Mouse (Mus musculus): ENCODE data around the gene Eef1a2. TPM values are rescaled to one million over a fixed set of nuclear protein-coding genes. Genes with fewer than 3 reads are reported as not detected.

The Eef1a2 gene
- total RNA-seq, 2 experiments from 2014 or later = 1,322 to 1,385 TPM

GRCm38 (mm10) chr2:181139641-181140193, 17.1 kb downstream of the Eef1a2 start:
- no peak for DNase-seq (ENCODE audit: low spot score in 2 of 2)
- intact Hi-C loops (cut with DNase I) = no loop called here

- DNase-seq (ENCODE audit: low spot score in 2 of 2) = no peak
- intact Hi-C loops (cut with DNase I) = no loop called here
Observed at GRCm38 (mm10) chr2:181136934-181137333, 19.9 kb downstream of the Eef1a2 start.

- intact Hi-C loops (cut with DNase I) = loop anchor here (2.0 kb wide), 1 partner anchor 21 kb away; the partner anchor contains the start of gene Eef1a2
- DNase-seq (ENCODE audit: low spot score in 2 of 2) = no peak
Observed at GRCm38 (mm10) chr2:181135446-181135818, 21.4 kb downstream of the Eef1a2 start.

GRCm38 (mm10) chr2:181134591-181135445, 22.0 kb downstream of the Eef1a2 start, which contains the start of gene Kcnq2:
Kcnq2 (minus strand) TSS chr2:181135300.
- intact Hi-C loops (cut with DNase I) = loop anchor here (2.0 kb wide), 1 partner anchor 22 kb away; the partner anchor contains the start of gene Eef1a2
- no peak for DNase-seq (ENCODE audit: low spot score in 2 of 2)

GRCm38 (mm10) chr2:181133837-181134590, 22.8 kb downstream of the Eef1a2 start:
- DNase-seq (ENCODE audit: low spot score in 2 of 2) = no peak
- intact Hi-C loops (cut with DNase I) = loop anchor here (2.0 kb wide), 2 partner anchors 15 to 23 kb away; partner anchors contain the start of gene Eef1a2

- intact Hi-C loops (cut with DNase I) = no loop called here
- DNase-seq (ENCODE audit: low spot score in 2 of 2) = peak in 1 of 2 experiments; percentile 74
Observed at GRCm38 (mm10) chr2:181130245-181130644, 26.6 kb downstream of the Eef1a2 start.

GRCm38 (mm10) chr2:181128963-181129362, 27.9 kb downstream of the Eef1a2 start:
- intact Hi-C loops (cut with DNase I) = no loop called here
- DNase-seq (ENCODE audit: low spot score in 2 of 2) = peak in 1 of 2 experiments; percentile 76

GRCm38 (mm10) chr2:181127786-181128185, 29.0 kb downstream of the Eef1a2 start:
- no peak for DNase-seq (ENCODE audit: low spot score in 2 of 2)
- intact Hi-C loops (cut with DNase I) = no loop called here

GRCm38 (mm10) chr2:181125726-181126455, 30.9 kb downstream of the Eef1a2 start:
- intact Hi-C loops (cut with DNase I) = no loop called here
- peak in 1 of 2 experiments; percentile 70 for DNase-seq (ENCODE audit: low spot score in 2 of 2)

GRCm38 (mm10) chr2:181122642-181123041, 34.2 kb downstream of the Eef1a2 start:
- intact Hi-C loops (cut with DNase I) = no loop called here
- DNase-seq (ENCODE audit: low spot score in 2 of 2) = no peak

GRCm38 (mm10) chr2:181120922-181121449, 35.8 kb downstream of the Eef1a2 start:
- intact Hi-C loops (cut with DNase I) = loop anchor here (1.0 kb wide), 1 partner anchor 35 kb away; no protein-coding TSS in a partner anchor
- DNase-seq (ENCODE audit: low spot score in 2 of 2) = peak in 1 of 2 experiments; percentile 72

- DNase-seq (ENCODE audit: low spot score in 2 of 2) = peak; percentile 84 to 97
- intact Hi-C loops (cut with DNase I) = loop anchor here (1.0 to 2.0 kb wide), 2 partner anchors 13 to 36 kb away; no protein-coding TSS in a partner anchor
Observed at GRCm38 (mm10) chr2:181119952-181120351, 36.9 kb downstream of the Eef1a2 start.

GRCm38 (mm10) chr2:181116436-181116835, 40.4 kb downstream of the Eef1a2 start:
- DNase-seq (ENCODE audit: low spot score in 2 of 2) = no peak

GRCm38 (mm10) chr2:181115367-181115766, 41.4 kb downstream of the Eef1a2 start:
- intact Hi-C loops (cut with DNase I) = no loop called here
- DNase-seq (ENCODE audit: low spot score in 2 of 2) = no peak

More at GRCm38 (mm10) chr2:181116436-181116835, 40.4 kb downstream of the Eef1a2 start:
- intact Hi-C loops (cut with DNase I) = no loop called here

GRCm38 (mm10) chr2:181113762-181114361, 43.0 kb downstream of the Eef1a2 start:
- intact Hi-C loops (cut with DNase I) = loop anchor here (5.0 kb wide), 1 partner anchor 38 kb away; no protein-coding TSS in a partner anchor
- no peak for DNase-seq (ENCODE audit: low spot score in 2 of 2)

- intact Hi-C loops (cut with DNase I) = loop anchor here (5.0 kb wide), 1 partner anchor 41 kb away; no protein-coding TSS in a partner anchor
Observed at GRCm38 (mm10) chr2:181111665-181112064, 45.1 kb downstream of the Eef1a2 start.

GRCm38 (mm10) chr2:181104111-181104510, 52.7 kb downstream of the Eef1a2 start:
- no peak for DNase-seq (ENCODE audit: low spot score in 2 of 2)
- intact Hi-C loops (cut with DNase I) = no loop called here

More at GRCm38 (mm10) chr2:181111665-181112064, 45.1 kb downstream of the Eef1a2 start:
- no peak for DNase-seq (ENCODE audit: low spot score in 2 of 2)

GRCm38 (mm10) chr2:181102161-181102560, 54.7 kb downstream of the Eef1a2 start:
- no peak for DNase-seq (ENCODE audit: low spot score in 2 of 2)
- intact Hi-C loops (cut with DNase I) = no loop called here

Data from left cerebral cortex, postnatal 25 days (tissue).